In the genomic region with DNA sequence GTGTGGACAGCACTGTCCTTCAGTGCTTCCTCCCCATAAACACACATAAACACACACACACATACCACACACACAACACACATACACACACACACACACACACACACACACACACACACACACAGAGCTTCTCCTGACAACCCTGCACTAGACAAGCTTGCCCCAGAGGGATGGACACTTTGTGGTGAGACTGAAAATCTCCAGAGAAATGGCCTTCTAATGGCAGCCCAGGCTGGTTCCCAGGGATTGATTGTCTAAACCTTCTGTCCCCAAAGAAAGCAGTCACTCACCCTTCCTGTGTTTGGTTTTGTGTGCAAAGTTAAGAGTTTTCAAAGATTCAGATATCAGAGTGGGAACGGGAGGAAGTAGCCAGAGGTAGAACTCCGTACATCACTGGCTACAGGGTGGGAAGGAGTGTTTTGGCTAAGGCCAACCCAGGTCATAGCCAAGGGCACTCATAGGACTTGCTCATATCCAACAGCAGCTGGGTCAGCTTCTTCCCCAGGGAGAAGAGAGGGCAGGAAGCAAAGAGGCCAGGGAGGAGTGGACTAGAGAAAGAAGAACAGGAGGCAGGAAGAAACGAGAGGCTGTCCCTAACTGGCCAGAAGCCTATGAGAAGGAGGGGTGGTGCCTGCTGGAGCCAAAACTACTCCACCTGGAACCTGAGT, we compare ENCODE assay signal across 10 mouse cellular contexts.
A peak's percentile ranks its signal among the peaks of the same experiment; 100 is the strongest.
DNase-seq lines count a peak whose midpoint lies in the region; ATAC-seq lines count a peak whose summit lies in the region.
"Had no signal": no experiment of that assay in that cellular context is flagged by ENCODE, and none has a peak within 500 bp of the region (broad histone marks: within the 10 kb centered on the region; RNA-seq: fewer than 3 reads in every experiment).

No protein-coding gene starts in this region.

- peaks cover 17% of the 10 kb centered on the region for H3K4me1 ChIP-seq in lung, embryonic 15.5 days
- H3K4me1 ChIP-seq in heart, embryonic 16.5 days (ENCODE audit: control insufficient read depth, insufficient read depth, low read length), result peaks cover 10% of the 10 kb centered on the region
- H3K4me1 ChIP-seq in limb, embryonic 10.5 days, result peaks cover 13% of the 10 kb centered on the region
- no peaks in the 10 kb centered on the region for H3K4me1 ChIP-seq in forebrain, embryonic 14.5 days (ENCODE audit: control insufficient read depth, insufficient read depth, low read length)
- H3K4me1 ChIP-seq: liver, embryonic 15.5 days had no signal

- no peaks in the 10 kb centered on the region for H3K36me3 ChIP-seq in lung, embryonic 15.5 days
- no peaks in the 10 kb centered on the region; the same call in 1 of the 2 replicates for H3K36me3 ChIP-seq in heart, embryonic 16.5 days (ENCODE audit: control insufficient read depth, insufficient read depth)
- no peaks in the 10 kb centered on the region for H3K36me3 ChIP-seq in limb, embryonic 10.5 days
- H3K36me3 ChIP-seq in forebrain, embryonic 14.5 days (ENCODE audit: control insufficient read depth, insufficient read depth, low read length), result no peaks in the 10 kb centered on the region
- H3K36me3 ChIP-seq: liver, embryonic 15.5 days; stomach, embryonic 15.5 days had no signal

- 38% methylated on average over 3 of the region's 3 CpGs for WGBS in lung, embryonic 15.5 days
- 39% methylated on average over 3 of the region's 3 CpGs for WGBS in heart, embryonic 16.5 days
- 77% methylated on average over 3 of the region's 3 CpGs for whole genome bisulfite sequencing in limb, embryonic 10.5 days
- WGBS in forebrain, embryonic 14.5 days, result 75% methylated on average over 3 of the region's 3 CpGs

- no peak for ATAC-seq in lung, embryonic 15.5 days (ENCODE audit: borderline replicate concordance, extremely low read depth, low FRiP score, low TSS enrichment)
- no peak; the same call in 1 of the 2 replicates for ATAC-seq in heart, embryonic 16.5 days (replicated peaks; ENCODE audit: extremely low read depth, insufficient read depth, low FRiP score)
- no peak for ATAC-seq in forebrain, embryonic 14.5 days

- no peaks in the 10 kb centered on the region for H3K9me3 ChIP-seq in lung, embryonic 15.5 days
- H3K9me3 ChIP-seq in heart, embryonic 16.5 days (replicated peaks; ENCODE audit: control insufficient read depth, low read length), result no peaks in the 10 kb centered on the region
- no peaks in the 10 kb centered on the region for H3K9me3 ChIP-seq in limb, embryonic 10.5 days (replicated peaks)
- no peaks in the 10 kb centered on the region for H3K9me3 ChIP-seq in forebrain, embryonic 14.5 days (replicated peaks; ENCODE audit: control insufficient read depth, low read length)
- H3K9me3 ChIP-seq: liver, embryonic 15.5 days; stomach, embryonic 15.5 days had no signal

- H3K27me3 ChIP-seq in lung, embryonic 15.5 days, result no peaks in the 10 kb centered on the region
- H3K27me3 ChIP-seq in heart, embryonic 16.5 days (ENCODE audit: control insufficient read depth, insufficient read depth, low read length), result no peaks in the 10 kb centered on the region
- H3K27me3 ChIP-seq in limb, embryonic 10.5 days (ENCODE audit: low read depth, poor library complexity, severe bottlenecking), result no peaks in the 10 kb centered on the region
- H3K27me3 ChIP-seq in forebrain, embryonic 14.5 days (replicated peaks; ENCODE audit: control insufficient read depth, insufficient read depth, low read length), result no peaks in the 10 kb centered on the region
- H3K27me3 ChIP-seq: liver, embryonic 15.5 days; stomach, embryonic 15.5 days had no signal

- H3K4me3 ChIP-seq in lung, embryonic 15.5 days, result no peak overlapping the region
- no peak overlapping the region for H3K4me3 ChIP-seq in heart, embryonic 16.5 days (ENCODE audit: low read length)
- H3K4me3 ChIP-seq in limb, embryonic 10.5 days, result no peak overlapping the region
- no peak overlapping the region for H3K4me3 ChIP-seq in forebrain, embryonic 14.5 days (ENCODE audit: low read depth, low read length)
- H3K4me3 ChIP-seq: liver, embryonic 15.5 days; stomach, embryonic 15.5 days had no signal

- H3K9ac ChIP-seq in lung, embryonic 15.5 days, result no peak overlapping the region
- no peak overlapping the region for H3K9ac ChIP-seq in heart, embryonic 16.5 days (ENCODE audit: low read length)
- no peak overlapping the region for H3K9ac ChIP-seq in forebrain, embryonic 14.5 days (ENCODE audit: low read length)
- H3K9ac ChIP-seq: liver, embryonic 15.5 days; stomach, embryonic 15.5 days had no signal

- DNase-seq in adrenal gland, postnatal 10 days, result peak; percentile 42
- no peak for DNase-seq in adrenal gland, adult 8-10 months
- no peak for DNase-seq in lung, postnatal 14 days
- no peak for DNase-seq in limb, embryonic 10.5 days (ENCODE audit: low spot score)
- no peak for DNase-seq in right cerebral cortex, adult 18-20 months
- no peak for DNase-seq in forebrain, embryonic 14.5 days (ENCODE audit: low spot score)

- H3K4me2 ChIP-seq in lung, embryonic 15.5 days, result no peak overlapping the region
- no peak overlapping the region for H3K4me2 ChIP-seq in heart, embryonic 16.5 days (ENCODE audit: low read depth, low read length)
- no peak overlapping the region for H3K4me2 ChIP-seq in forebrain, embryonic 14.5 days (ENCODE audit: low read length)
- H3K4me2 ChIP-seq: liver, embryonic 15.5 days; stomach, embryonic 15.5 days had no signal

- H3K27ac ChIP-seq in lung, embryonic 15.5 days, result peak overlapping the region; percentile 7; the same call in 1 of the 2 replicates
- 0 out of 2 replicates have a peak overlapping the region, but pooled peaks have one; percentile 8 for H3K27ac ChIP-seq in heart, embryonic 16.5 days (ENCODE audit: low read length)
- H3K27ac ChIP-seq in limb, embryonic 10.5 days, result peak overlapping the region; percentile 51; the same call in 1 of the 2 replicates
- H3K27ac ChIP-seq in forebrain, embryonic 14.5 days (ENCODE audit: low read depth, low read length), result no peak overlapping the region
- H3K27ac ChIP-seq: liver, embryonic 15.5 days; stomach, embryonic 15.5 days had no signal
